Mouse (Mus musculus) lung, embryonic 15.5 days (tissue): Measurements from ENCODE around the gene Sec31a. TPM values are rescaled to one million over a fixed set of nuclear protein-coding genes. Genes with fewer than 3 reads are reported as not detected.
"Not testable (repeated sequence)": the region's sequence is repeated elsewhere in the genome, so short reads cannot be mapped to it uniquely, and the experiment has no call there.

Source experiments
- ATAC-seq: fragments of 200-750 bp; cut with Nextera tagmentation; 2 replicates; pipeline ENCODE4 v1.8.0; 2017; ENCODE audit warnings: moderate number of reproducible peaks, borderline replicate concordance; ENCODE audit not compliant: low FRiP score, low TSS enrichment; ENCODE audit errors: extremely low read depth
- H3K27ac ChIP-seq: fragments of 300-500 bp; sonication (generic); 2 replicates; pipeline ENCODE4 v1.5.1; 2015; ENCODE audit warnings: moderate library complexity, mild to moderate bottlenecking, inconsistent platforms
- H3K27me3 ChIP-seq: fragments of 300-500 bp; sonication (generic); 2 replicates; pipeline ENCODE4 v1.6.1; 2015; ENCODE audit warnings: inconsistent platforms
- H3K36me3 ChIP-seq: fragments of 300-500 bp; sonication (generic); 2 replicates; pipeline ENCODE4 v1.6.1; 2015; ENCODE audit warnings: inconsistent platforms
- H3K4me1 ChIP-seq: fragments of 300-500 bp; sonication (generic); 2 replicates; pipeline ENCODE4 v1.6.1; 2015; ENCODE audit warnings: inconsistent platforms
- H3K4me2 ChIP-seq: fragments of 300-500 bp; sonication (generic); 2 replicates; pipeline ENCODE4 v1.6.1; 2015; ENCODE audit warnings: inconsistent platforms, mild to moderate bottlenecking, moderate library complexity
- H3K4me3 ChIP-seq: fragments of 300-500 bp; sonication (generic); 2 replicates; pipeline ENCODE4 v1.5.1; 2015; ENCODE audit warnings: mild to moderate bottlenecking, inconsistent platforms
- H3K9ac ChIP-seq: fragments of 300-500 bp; sonication (generic); 2 replicates; pipeline ENCODE4 v1.6.1; 2015; ENCODE audit warnings: inconsistent platforms
- H3K9me3 ChIP-seq: fragments of 300-500 bp; sonication (generic); 2 replicates; pipeline ENCODE4 v1.6.1; 2016; ENCODE audit warnings: inconsistent platforms
- WGBS: fragments of 180-500 bp; shearing (Covaris S2); methylation state at CpG from one replicate; pipeline ENCODE4 v1.1.7; 2015; 5-methylcytosine and 5-hydroxymethylcytosine counted together
- polyA plus RNA-seq: library from polyadenylated mRNA; unstranded; fragments of >200 nt; fragmentation: Nextera tagmentation; extraction: Ambion mirVana; gene quantifications from 2 replicates; pipeline ENCODE4 v1.2.1, GENCODE M21; 2015

The Sec31a gene
- polyA plus RNA-seq, 1 experiment from 2014 or later = 152 TPM

- Histone ChIP-seq H3K4me1 (peaks cover 53% of the 10 kb centered on the region), H3K27ac (no peak overlapping the region), H3K27me3 (no peaks in the 10 kb centered on the region), H3K4me3 (peak overlapping the region; percentile 84), H3K9me3 (no peaks in the 10 kb centered on the region), H3K4me2 (peak overlapping the region; percentile 86), H3K36me3 (peaks cover 36% of the 10 kb centered on the region), H3K9ac (peak overlapping the region; percentile 77)
- no peak for ATAC-seq
- WGBS = 3% methylated on average over 5 of the region's 5 CpGs
Measured at GRCm38 (mm10) chr5:100428031-100428733, 12.1 kb upstream of the Sec31a start.

- no peak for ATAC-seq
- Histone ChIP-seq H3K9ac (peak overlapping the region; percentile 77), H3K4me1 (peaks cover 59% of the 10 kb centered on the region), H3K27ac (no peak overlapping the region), H3K27me3 (no peaks in the 10 kb centered on the region), H3K4me3 (peak overlapping the region; percentile 84), H3K9me3 (no peaks in the 10 kb centered on the region), H3K4me2 (peak overlapping the region; percentile 86), H3K36me3 (peaks cover 45% of the 10 kb centered on the region)
- WGBS = 26% methylated on average over 9 of the region's 9 CpGs
Measured at GRCm38 (mm10) chr5:100427276-100427675, 11.2 kb upstream of the Sec31a start.

- not testable (repeated sequence) for H3K27ac ChIP-seq, H3K4me3 ChIP-seq, H3K9me3 ChIP-seq, H3K9ac ChIP-seq, ATAC-seq, H3K27me3 ChIP-seq
- Histone ChIP-seq H3K4me2 (peak overlapping the region; percentile 86; the same call in 1 of the 2 replicates), H3K36me3 (peaks cover 58% of the 10 kb centered on the region), H3K4me1 (peaks cover 59% of the 10 kb centered on the region)
- WGBS = 73% methylated on average over 2 of the region's 2 CpGs
Measured at GRCm38 (mm10) chr5:100425823-100426222, 9.8 kb upstream of the Sec31a start.

GRCm38 (mm10) chr5:100424252-100424651 lies 8.2 kb upstream of the Sec31a start:
- Histone ChIP-seq H3K4me1 (peaks cover 53% of the 10 kb centered on the region), H3K27me3 (no peaks in the 10 kb centered on the region), H3K4me3 (no peak overlapping the region; the same call in 1 of the 2 replicates), H3K36me3 (peaks cover 73% of the 10 kb centered on the region), H3K9me3 (no peaks in the 10 kb centered on the region), H3K4me2 (peak overlapping the region; percentile 27), H3K9ac (peak overlapping the region; percentile 14; the same call in 1 of the 2 replicates), H3K27ac (no peak overlapping the region)
- 69% methylated on average over 3 of the region's 3 CpGs for WGBS
- no peak for ATAC-seq

GRCm38 (mm10) chr5:100423626-100424025 lies 7.6 kb upstream of the Sec31a start:
- H3K36me3 ChIP-seq = peaks cover 78% of the 10 kb centered on the region

GRCm38 (mm10) chr5:100418861-100419260 lies 2.8 kb upstream of the Sec31a start:
- ATAC-seq = no peak
- no peak overlapping the region for H3K4me2 ChIP-seq
- H3K9me3 ChIP-seq = no peaks in the 10 kb centered on the region
- peaks cover 28% of the 10 kb centered on the region for H3K4me1 ChIP-seq
- H3K4me3 ChIP-seq = no peak overlapping the region
- peaks cover 54% of the 10 kb centered on the region for H3K36me3 ChIP-seq
- H3K27me3 ChIP-seq = no peaks in the 10 kb centered on the region
- no peak overlapping the region for H3K27ac ChIP-seq
- H3K9ac ChIP-seq = no peak overlapping the region
- 63% methylated on average over 4 of the region's 4 CpGs for WGBS

More at GRCm38 (mm10) chr5:100423626-100424025, 7.6 kb upstream of the Sec31a start:
- peak overlapping the region; percentile 29; the same call in 1 of the 2 replicates for H3K4me2 ChIP-seq
- no peak overlapping the region for H3K4me3 ChIP-seq
- WGBS = 61% methylated on average over 7 of the region's 7 CpGs
- peaks cover 53% of the 10 kb centered on the region for H3K4me1 ChIP-seq
- no peak overlapping the region for H3K9ac ChIP-seq
- no peaks in the 10 kb centered on the region for H3K27me3 ChIP-seq
- H3K9me3 ChIP-seq = no peaks in the 10 kb centered on the region
- no peak for ATAC-seq
- no peak overlapping the region for H3K27ac ChIP-seq

- WGBS = 71% methylated on average over 2 of the region's 2 CpGs
- Histone ChIP-seq H3K27me3 (no peaks in the 10 kb centered on the region), H3K4me3 (no peak overlapping the region), H3K27ac (no peak overlapping the region), H3K4me1 (peaks cover 29% of the 10 kb centered on the region), H3K9ac (no peak overlapping the region), H3K4me2 (no peak overlapping the region), H3K9me3 (no peaks in the 10 kb centered on the region), H3K36me3 (peaks cover 46% of the 10 kb centered on the region)
- ATAC-seq = no peak
Measured at GRCm38 (mm10) chr5:100418077-100418476, 2.0 kb upstream of the Sec31a start.

GRCm38 (mm10) chr5:100414474-100415196 lies 1.4 kb downstream of the Sec31a start:
- Histone ChIP-seq H3K27me3 (no peaks in the 10 kb centered on the region), H3K9me3 (no peaks in the 10 kb centered on the region), H3K4me3 (peak overlapping the region; percentile 66), H3K4me1 (peaks cover 26% of the 10 kb centered on the region), H3K36me3 (peaks cover 14% of the 10 kb centered on the region), H3K27ac (0 out of 2 replicates have a peak overlapping the region, but pooled peaks have one; percentile 93), H3K4me2 (peak overlapping the region; percentile 60), H3K9ac (peak overlapping the region; percentile 60)
- no peak for ATAC-seq
- 30% methylated on average over 11 of the region's 11 CpGs for WGBS

GRCm38 (mm10) chr5:100412886-100413285 lies 3.1 kb downstream of the Sec31a start:
- Histone ChIP-seq H3K4me1 (peaks cover 26% of the 10 kb centered on the region), H3K27ac (no peak overlapping the region), H3K4me2 (no peak overlapping the region), H3K9ac (no peak overlapping the region; the same call in 1 of the 2 replicates), H3K4me3 (no peak overlapping the region), H3K36me3 (peaks cover under 1% of the 10 kb centered on the region; the same call in 1 of the 2 replicates), H3K9me3 (no peaks in the 10 kb centered on the region), H3K27me3 (no peaks in the 10 kb centered on the region)
- WGBS = 39% methylated on average over 3 of the region's 3 CpGs
- ATAC-seq = no peak

GRCm38 (mm10) chr5:100410281-100410680 lies 5.8 kb downstream of the Sec31a start:
- no peak for ATAC-seq
- Histone ChIP-seq H3K27me3 (no peaks in the 10 kb centered on the region), H3K4me3 (no peak overlapping the region), H3K27ac (no peak overlapping the region), H3K9me3 (no peaks in the 10 kb centered on the region), H3K36me3 (peaks cover 21% of the 10 kb centered on the region), H3K4me2 (no peak overlapping the region), H3K4me1 (peaks cover 21% of the 10 kb centered on the region), H3K9ac (no peak overlapping the region)
- WGBS = 86% methylated on average over 5 of the region's 5 CpGs

GRCm38 (mm10) chr5:100408485-100408884 lies 7.5 kb downstream of the Sec31a start:
- ATAC-seq = no peak
- Histone ChIP-seq H3K9ac (no peak overlapping the region), H3K9me3 (no peaks in the 10 kb centered on the region), H3K36me3 (peaks cover 33% of the 10 kb centered on the region), H3K4me3 (no peak overlapping the region), H3K4me1 (peaks cover 7% of the 10 kb centered on the region), H3K27me3 (no peaks in the 10 kb centered on the region), H3K4me2 (no peak overlapping the region), H3K27ac (no peak overlapping the region)
- 79% methylated on average over 5 of the region's 5 CpGs for WGBS

- Histone ChIP-seq H3K4me3 (no peak overlapping the region), H3K9ac (no peak overlapping the region), H3K4me2 (no peak overlapping the region), H3K4me1 (no peaks in the 10 kb centered on the region), H3K27ac (no peak overlapping the region), H3K36me3 (peaks cover 90% of the 10 kb centered on the region), H3K27me3 (no peaks in the 10 kb centered on the region), H3K9me3 (no peaks in the 10 kb centered on the region)
- 93% methylated on average over 3 of the region's 3 CpGs for WGBS
- ATAC-seq = no peak
Measured at GRCm38 (mm10) chr5:100396753-100397152, 19.3 kb downstream of the Sec31a start.
